Mouse (Mus musculus) midbrain, embryonic 15.5 days (tissue): Measurements from ENCODE around the gene Nedd9. TPM values are rescaled to one million over a fixed set of nuclear protein-coding genes. Genes with fewer than 3 reads are reported as not detected.
A peak's percentile ranks its signal among the peaks of the same experiment; 100 is the strongest.

ENCODE experiments used
- ATAC-seq: fragments of 200-750 bp; cut with Nextera tagmentation; replicated peaks from 2 replicates; pipeline ENCODE4 v1.8.0; 2017; ENCODE audit warnings: moderate TSS enrichment
- H3K27ac ChIP-seq: fragments of 300-500 bp; sonication (generic); 2 replicates; pipeline ENCODE4 v1.5.1; 2015; ENCODE audit warnings: mild to moderate bottlenecking, inconsistent platforms
- H3K27me3 ChIP-seq: fragments of 300-500 bp; sonication (generic); replicated peaks from 2 replicates; pipeline ENCODE4 v1.6.1; 2015; ENCODE audit warnings: inconsistent platforms
- H3K36me3 ChIP-seq: fragments of 300-500 bp; sonication (generic); replicated peaks from 2 replicates; pipeline ENCODE4 v1.6.1; 2015; ENCODE audit warnings: inconsistent platforms
- H3K4me1 ChIP-seq: fragments of 300-500 bp; sonication (generic); 2 replicates; pipeline ENCODE4 v1.6.1; 2015; ENCODE audit warnings: inconsistent platforms
- H3K4me2 ChIP-seq: fragments of 300-500 bp; sonication (generic); 2 replicates; pipeline ENCODE4 v1.6.1; 2015; ENCODE audit warnings: inconsistent platforms, mild to moderate bottlenecking, moderate library complexity
- H3K4me3 ChIP-seq: fragments of 300-500 bp; sonication (generic); 2 replicates; pipeline ENCODE4 v1.5.1; 2015; ENCODE audit warnings: mild to moderate bottlenecking, inconsistent platforms
- H3K9ac ChIP-seq: fragments of 300-500 bp; sonication (generic); 2 replicates; pipeline ENCODE4 v1.6.1; 2015; ENCODE audit warnings: mild to moderate bottlenecking, inconsistent platforms
- H3K9me3 ChIP-seq: fragments of 300-500 bp; sonication (generic); 2 replicates; pipeline ENCODE4 v1.6.1; 2016; ENCODE audit warnings: inconsistent platforms
- WGBS: fragments of 180-500 bp; shearing (Covaris S2); methylation state at CpG from one replicate; pipeline ENCODE4 v1.1.7; 2015; ENCODE audit warnings: mixed read lengths; 5-methylcytosine and 5-hydroxymethylcytosine counted together
- polyA plus RNA-seq: library from polyadenylated mRNA; unstranded; fragments of >200 nt; fragmentation: Nextera tagmentation; extraction: Ambion mirVana; gene quantifications from 2 replicates; pipeline ENCODE4 v1.2.1, GENCODE M21; 2015

Gene Nedd9
- polyA plus RNA-seq, 1 experiment from 2014 or later = 13.3 TPM

DNA sequence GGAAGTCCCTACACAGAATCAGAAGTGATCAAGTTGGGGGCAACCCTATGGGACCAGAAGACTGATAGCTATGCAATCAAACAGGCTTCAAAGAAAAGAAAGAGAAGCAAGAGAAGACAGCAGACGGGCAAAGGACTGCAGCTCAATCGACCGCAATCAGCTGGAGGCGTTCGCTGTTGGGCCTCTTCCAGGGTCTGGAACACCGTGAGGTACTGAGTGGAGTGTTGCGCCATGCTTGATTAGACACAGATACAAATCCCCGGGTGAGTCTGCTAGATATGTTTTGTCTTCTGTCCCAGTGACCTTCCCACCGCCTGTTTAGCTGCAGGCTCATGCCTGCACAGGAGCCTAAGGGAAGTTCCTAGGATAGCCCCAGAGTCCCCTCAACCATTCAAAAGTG lies 145.7 kb downstream of the Nedd9 start:
- Histone ChIP-seq H3K4me3 (no peak overlapping the region), H3K4me2 (no peak overlapping the region), H3K36me3 (no peaks in the 10 kb centered on the region), H3K9ac (no peak overlapping the region), H3K27ac (no peak overlapping the region), H3K4me1 (0 out of 2 replicates have a peak, but pooled peaks cover 6% of the 10 kb centered on the region), H3K9me3 (no peaks in the 10 kb centered on the region), H3K27me3 (no peaks in the 10 kb centered on the region)
- WGBS = 58% methylated on average over 9 of the region's 9 CpGs
- ATAC-seq = no peak

DNA sequence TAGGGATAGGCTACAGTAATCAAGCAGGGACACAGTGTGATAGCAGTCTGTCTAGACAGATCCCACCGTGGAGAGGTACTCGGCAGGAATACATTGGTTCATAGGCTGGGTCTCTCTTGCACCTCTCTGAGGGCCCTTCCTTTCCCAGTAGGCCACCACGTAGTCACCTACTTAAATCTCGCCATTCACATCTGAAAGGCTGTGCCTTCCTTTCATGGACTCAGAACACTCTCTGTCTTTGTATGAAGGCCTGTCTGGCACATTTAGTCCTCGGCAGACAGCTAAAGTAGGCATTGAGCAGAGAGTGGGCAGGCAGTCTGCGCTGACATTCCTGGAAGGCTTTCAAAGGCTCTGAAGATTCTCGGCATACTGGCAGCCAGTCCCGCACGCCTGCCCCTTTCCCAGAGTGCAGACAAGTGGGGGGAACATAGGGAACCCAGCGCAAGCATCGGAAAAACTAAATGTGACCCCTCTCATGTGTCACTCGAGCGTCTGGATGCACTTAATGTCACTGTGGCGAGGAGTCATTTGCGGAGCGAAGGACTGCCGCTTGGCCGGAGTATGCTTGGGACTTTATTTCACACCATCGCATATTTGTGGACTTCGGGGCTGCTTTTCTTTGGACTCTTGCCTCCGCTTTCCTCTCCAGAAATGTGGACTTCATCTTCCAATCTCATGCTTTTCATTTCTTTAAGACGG lies 147.4 kb downstream of the Nedd9 start:
- no peaks in the 10 kb centered on the region for H3K9me3 ChIP-seq
- no peak overlapping the region for H3K4me3 ChIP-seq
- ATAC-seq = peak; percentile 83
- no peaks in the 10 kb centered on the region for H3K36me3 ChIP-seq
- H3K4me2 ChIP-seq = no peak overlapping the region; the same call in 1 of the 2 replicates
- H3K4me1 ChIP-seq = no peaks in the 10 kb centered on the region
- H3K27ac ChIP-seq = peak overlapping the region; percentile 46
- no peaks in the 10 kb centered on the region for H3K27me3 ChIP-seq
- WGBS = 62% methylated on average over 22 of the region's 22 CpGs
- H3K9ac ChIP-seq = no peak overlapping the region

DNA sequence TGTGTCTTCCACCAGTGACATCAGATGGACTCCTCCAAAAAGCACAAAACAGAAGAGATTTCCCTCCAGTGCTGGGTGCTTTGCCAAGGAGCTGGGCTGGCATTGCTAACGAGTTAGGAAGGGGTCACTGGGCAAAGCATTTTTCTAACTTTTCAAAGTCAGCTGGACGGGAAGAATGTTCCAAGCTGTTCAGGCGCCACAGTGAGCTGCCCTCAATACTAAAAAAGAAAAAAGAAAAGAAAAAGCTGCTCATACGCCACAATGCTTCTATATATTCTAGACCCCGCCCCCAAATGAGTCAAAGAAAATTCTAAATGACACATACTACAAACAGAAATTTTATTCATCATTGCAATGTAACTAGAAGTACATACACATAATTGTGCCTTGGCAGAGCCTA lies 148.0 kb downstream of the Nedd9 start:
- Histone ChIP-seq H3K4me3 (no peak overlapping the region), H3K27ac (peak overlapping the region; percentile 46), H3K4me2 (no peak overlapping the region; the same call in 1 of the 2 replicates), H3K36me3 (no peaks in the 10 kb centered on the region), H3K4me1 (no peaks in the 10 kb centered on the region), H3K27me3 (no peaks in the 10 kb centered on the region), H3K9me3 (no peaks in the 10 kb centered on the region), H3K9ac (no peak overlapping the region)
- 68% methylated on average over 5 of the region's 5 CpGs for WGBS
- no peak; the same call in 1 of the 2 replicates for ATAC-seq

DNA sequence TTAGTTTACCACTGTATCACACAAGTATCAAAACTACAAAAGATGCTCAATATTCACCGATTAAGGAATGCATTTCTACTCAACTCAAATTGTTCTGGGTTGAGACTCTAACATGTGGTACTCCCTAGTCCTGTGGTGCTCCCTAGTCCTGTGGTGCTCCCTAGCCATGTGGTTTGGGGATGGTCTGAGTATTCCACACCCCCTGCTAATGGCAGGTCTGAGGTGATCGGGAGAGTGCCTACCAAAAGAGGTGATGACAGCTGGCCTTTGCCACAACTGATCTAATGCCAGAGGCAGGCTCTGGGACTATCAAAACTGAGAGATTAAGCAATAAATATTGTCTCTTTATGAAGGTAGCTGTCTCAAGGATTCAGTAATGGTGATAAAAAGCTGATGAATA lies 149.8 kb downstream of the Nedd9 start:
- Histone ChIP-seq H3K9me3 (no peaks in the 10 kb centered on the region), H3K27me3 (no peaks in the 10 kb centered on the region), H3K4me1 (no peaks in the 10 kb centered on the region), H3K4me3 (no peak overlapping the region), H3K4me2 (no peak overlapping the region), H3K36me3 (no peaks in the 10 kb centered on the region), H3K27ac (no peak overlapping the region), H3K9ac (no peak overlapping the region)
- WGBS = 97% methylated on average over 2 of the region's 2 CpGs
- ATAC-seq = no peak

DNA sequence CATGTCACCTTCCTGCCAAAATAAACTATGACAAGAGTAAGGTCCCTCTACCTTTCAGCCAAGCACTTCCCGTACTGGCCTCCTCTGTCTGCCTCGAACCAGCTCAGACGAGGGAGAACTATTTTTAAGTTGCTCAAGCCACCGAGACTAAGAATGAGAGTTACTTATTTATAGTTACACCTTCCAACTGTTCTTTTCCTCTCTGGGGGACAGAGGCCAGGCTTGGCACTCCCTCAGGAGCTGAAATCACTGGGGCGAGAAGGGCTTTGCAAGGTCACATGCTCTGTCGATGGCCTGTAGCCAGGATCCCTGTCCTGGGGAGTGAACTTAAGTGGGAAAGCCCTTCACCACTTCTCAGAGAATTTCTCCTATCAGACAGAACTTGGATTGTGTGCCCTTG lies 150.9 kb downstream of the Nedd9 start:
- Histone ChIP-seq H3K4me1 (no peaks in the 10 kb centered on the region), H3K9ac (no peak overlapping the region), H3K9me3 (no peaks in the 10 kb centered on the region), H3K27ac (no peak overlapping the region), H3K4me2 (no peak overlapping the region), H3K4me3 (no peak overlapping the region), H3K36me3 (no peaks in the 10 kb centered on the region), H3K27me3 (no peaks in the 10 kb centered on the region)
- ATAC-seq = no peak
- 49% methylated on average over 6 of the region's 6 CpGs for WGBS

DNA sequence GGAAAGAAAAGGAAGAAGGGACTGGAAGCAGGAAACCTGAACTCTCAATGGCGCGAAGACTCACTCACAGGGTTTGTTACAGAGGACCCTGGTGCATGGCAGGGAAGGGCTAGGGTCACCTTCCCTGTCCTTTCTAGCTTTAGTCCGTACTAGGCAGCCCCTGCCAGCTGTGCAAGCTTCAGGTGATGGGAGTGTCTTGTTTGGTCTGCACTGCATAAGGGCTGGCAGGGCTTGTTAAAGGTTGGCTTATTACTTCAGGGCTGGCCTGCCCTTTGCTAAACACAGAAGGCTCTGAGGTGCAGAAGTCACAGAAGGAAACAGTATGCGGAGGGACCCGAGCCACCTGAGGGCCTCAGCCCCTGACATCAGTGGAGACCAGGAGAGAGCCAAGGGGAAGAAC lies 151.4 kb downstream of the Nedd9 start:
- Histone ChIP-seq H3K36me3 (no peaks in the 10 kb centered on the region), H3K27me3 (no peaks in the 10 kb centered on the region), H3K9me3 (no peaks in the 10 kb centered on the region), H3K27ac (no peak overlapping the region), H3K4me2 (no peak overlapping the region), H3K9ac (no peak overlapping the region), H3K4me3 (no peak overlapping the region), H3K4me1 (no peaks in the 10 kb centered on the region)
- ATAC-seq = no peak
- WGBS = 89% methylated on average over 5 of the region's 5 CpGs

DNA sequence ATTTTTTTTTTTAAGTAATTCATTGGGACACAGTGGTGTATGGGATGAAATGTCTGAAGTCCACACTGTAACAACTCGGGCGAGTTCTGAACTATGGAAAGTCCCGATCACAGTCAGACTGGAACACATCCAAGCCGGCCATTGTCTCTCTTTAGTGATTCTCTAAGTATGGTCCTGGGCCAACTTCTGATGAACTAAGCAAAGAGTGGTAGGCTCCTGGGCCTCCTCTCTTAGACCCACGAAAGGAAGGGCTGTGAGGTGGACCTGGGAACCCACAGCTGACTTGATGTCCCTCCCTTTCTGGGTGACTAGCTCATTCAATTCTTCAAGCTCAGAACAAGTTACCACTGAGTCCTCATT lies 152.5 kb downstream of the Nedd9 start:
- H3K4me3 ChIP-seq = no peak overlapping the region
- no peaks in the 10 kb centered on the region for H3K27me3 ChIP-seq
- no peak overlapping the region for H3K27ac ChIP-seq
- no peaks in the 10 kb centered on the region for H3K36me3 ChIP-seq
- no peak overlapping the region for H3K9ac ChIP-seq
- 73% methylated on average over 5 of the region's 5 CpGs for WGBS
- H3K9me3 ChIP-seq = no peaks in the 10 kb centered on the region
- H3K4me1 ChIP-seq = no peaks in the 10 kb centered on the region
- no peak overlapping the region for H3K4me2 ChIP-seq
- ATAC-seq = no peak

DNA sequence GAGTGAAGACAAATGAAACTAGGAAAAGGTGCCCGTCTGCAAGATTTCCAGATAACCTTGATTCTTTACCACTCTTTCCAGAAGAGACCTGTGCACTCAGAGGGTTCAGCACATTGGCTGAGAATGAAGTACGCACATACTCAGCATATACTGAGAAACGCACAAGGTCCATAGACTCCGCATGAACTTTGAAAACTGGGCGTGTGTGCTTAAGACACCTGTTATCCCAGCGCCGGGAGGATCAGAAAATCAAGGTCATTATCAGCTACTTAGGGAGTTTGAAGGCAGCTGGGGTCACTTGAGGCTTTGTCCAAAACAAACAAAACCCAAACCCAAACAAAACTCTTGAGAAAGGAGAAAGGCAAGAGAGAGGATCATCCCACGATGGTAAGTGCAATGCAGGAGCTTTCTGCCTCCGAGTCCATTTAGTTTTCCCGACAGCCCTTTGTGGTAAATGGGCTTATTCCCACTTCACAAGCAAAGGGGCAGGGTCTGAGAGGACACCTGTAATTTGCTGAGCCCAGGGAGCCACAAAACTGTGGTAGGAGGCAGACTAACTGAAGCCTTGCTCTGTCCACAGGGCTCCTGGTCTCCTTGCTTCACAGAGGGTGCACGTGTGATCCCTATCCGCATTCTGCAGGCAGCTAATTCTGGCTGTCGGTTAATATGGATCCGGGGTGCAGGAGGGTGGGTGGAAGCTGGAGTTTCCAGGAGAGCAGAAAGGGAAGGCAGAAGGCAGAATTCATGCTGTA lies 153.1 kb downstream of the Nedd9 start:
- no peak for ATAC-seq
- H3K27me3 ChIP-seq = no peaks in the 10 kb centered on the region
- 77% methylated on average over 14 of the region's 14 CpGs for WGBS
- no peak overlapping the region for H3K4me3 ChIP-seq
- H3K9ac ChIP-seq = no peak overlapping the region
- no peaks in the 10 kb centered on the region for H3K36me3 ChIP-seq
- H3K4me1 ChIP-seq = no peaks in the 10 kb centered on the region
- no peak overlapping the region for H3K4me2 ChIP-seq
- no peaks in the 10 kb centered on the region for H3K9me3 ChIP-seq
- H3K27ac ChIP-seq = no peak overlapping the region

DNA sequence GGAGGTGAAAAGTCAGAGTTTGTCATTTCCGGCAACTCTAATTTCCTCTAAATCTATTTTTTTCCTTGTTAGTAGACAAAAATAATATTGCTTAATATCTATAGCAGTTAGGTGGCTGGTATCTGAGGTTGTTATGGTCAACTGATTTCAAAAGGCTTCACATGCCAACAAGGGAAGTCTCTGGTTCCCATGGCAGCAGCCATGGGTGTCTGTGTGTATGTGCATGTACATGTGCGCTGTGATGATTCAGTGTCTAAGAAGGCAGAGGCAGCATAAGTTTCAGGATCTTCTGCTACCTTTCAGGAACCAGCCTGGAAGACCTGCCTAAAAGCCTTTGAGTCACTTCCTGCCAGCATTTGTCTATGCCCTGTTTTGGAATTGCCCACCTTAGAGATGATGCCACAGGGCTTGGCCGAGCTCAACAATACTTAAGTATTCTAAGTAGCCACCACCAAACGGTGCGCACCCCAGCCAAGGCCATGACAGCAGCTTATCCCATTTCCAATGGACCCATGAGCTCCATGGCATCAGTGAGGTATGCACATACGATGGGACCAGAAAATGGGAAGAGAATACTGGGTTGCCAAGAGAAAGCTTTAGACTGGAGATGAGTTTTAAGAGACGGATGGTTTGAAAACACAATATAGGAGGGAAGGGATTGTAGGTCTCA lies 155.4 kb downstream of the Nedd9 start:
- H3K36me3 ChIP-seq = no peaks in the 10 kb centered on the region
- no peaks in the 10 kb centered on the region for H3K4me1 ChIP-seq
- H3K9me3 ChIP-seq = no peaks in the 10 kb centered on the region
- H3K4me2 ChIP-seq = no peak overlapping the region
- 86% methylated on average over 7 of the region's 7 CpGs for WGBS
- H3K27ac ChIP-seq = no peak overlapping the region
- no peak overlapping the region for H3K9ac ChIP-seq
- H3K27me3 ChIP-seq = no peaks in the 10 kb centered on the region
- no peak for ATAC-seq
- no peak overlapping the region for H3K4me3 ChIP-seq

DNA sequence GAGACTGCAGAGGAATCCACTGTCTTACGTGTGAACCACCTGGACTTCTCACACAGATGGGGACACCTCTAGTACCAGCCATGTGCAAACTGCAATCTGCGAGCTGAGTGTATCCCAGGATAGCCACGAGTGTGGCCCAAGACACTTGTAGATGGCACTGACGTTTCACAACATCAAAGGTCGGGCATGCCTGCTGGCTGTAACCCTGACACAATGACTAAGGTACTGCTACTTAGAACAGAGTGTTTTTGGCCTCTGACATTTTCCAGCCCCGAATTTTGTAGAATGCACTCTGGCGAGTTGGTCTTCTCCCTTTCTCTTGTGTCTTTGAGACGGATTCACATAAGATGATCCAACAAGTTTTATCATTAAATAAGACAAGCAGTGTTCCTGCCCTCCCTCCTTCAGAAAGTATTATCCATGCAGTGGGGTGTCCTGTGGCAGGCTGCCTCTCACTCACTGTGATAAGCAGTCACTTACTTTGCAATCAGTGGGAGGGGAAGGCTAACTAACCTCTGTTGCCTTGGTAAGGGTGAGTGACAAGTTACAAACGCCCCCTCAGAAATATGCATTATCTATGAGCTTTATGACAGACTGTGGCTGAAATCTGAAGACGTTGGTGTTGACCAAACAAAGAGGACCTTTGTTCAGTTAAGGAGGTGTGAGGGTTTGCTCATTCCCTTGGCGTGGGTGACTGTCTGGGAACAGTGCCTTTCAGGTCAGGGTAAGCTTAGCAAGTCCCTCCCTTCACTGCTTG lies 156.4 kb downstream of the Nedd9 start:
- Histone ChIP-seq H3K9me3 (no peaks in the 10 kb centered on the region), H3K36me3 (no peaks in the 10 kb centered on the region), H3K4me1 (no peaks in the 10 kb centered on the region), H3K4me3 (no peak overlapping the region), H3K9ac (no peak overlapping the region), H3K4me2 (no peak overlapping the region), H3K27ac (no peak overlapping the region), H3K27me3 (no peaks in the 10 kb centered on the region)
- 77% methylated on average over 11 of the region's 11 CpGs for WGBS
- ATAC-seq = no peak

DNA sequence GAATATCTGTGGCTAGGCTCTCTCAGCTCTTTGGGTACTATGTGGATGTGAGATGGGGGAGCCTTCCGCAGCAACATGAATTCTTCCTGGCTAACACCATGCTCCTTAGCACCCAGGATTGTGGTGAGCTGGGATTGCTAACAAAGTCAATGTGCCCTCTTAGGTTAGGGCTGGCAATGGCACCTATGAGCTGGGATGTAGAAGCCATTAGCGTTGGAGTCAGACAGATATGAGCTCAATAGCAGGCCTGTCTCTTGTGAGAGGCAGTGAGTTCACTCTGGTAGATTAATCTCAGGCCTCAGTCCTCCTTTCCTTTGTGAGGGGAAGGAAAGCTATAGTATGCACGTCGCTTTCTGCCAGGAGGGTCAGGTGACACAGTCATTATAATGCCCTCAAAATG lies 157.1 kb downstream of the Nedd9 start:
- Histone ChIP-seq H3K4me1 (no peaks in the 10 kb centered on the region), H3K4me2 (no peak overlapping the region), H3K9me3 (no peaks in the 10 kb centered on the region), H3K27me3 (no peaks in the 10 kb centered on the region), H3K27ac (no peak overlapping the region), H3K4me3 (no peak overlapping the region), H3K36me3 (no peaks in the 10 kb centered on the region), H3K9ac (no peak overlapping the region)
- ATAC-seq = no peak
- WGBS = 91% methylated on average over 4 of the region's 4 CpGs

DNA sequence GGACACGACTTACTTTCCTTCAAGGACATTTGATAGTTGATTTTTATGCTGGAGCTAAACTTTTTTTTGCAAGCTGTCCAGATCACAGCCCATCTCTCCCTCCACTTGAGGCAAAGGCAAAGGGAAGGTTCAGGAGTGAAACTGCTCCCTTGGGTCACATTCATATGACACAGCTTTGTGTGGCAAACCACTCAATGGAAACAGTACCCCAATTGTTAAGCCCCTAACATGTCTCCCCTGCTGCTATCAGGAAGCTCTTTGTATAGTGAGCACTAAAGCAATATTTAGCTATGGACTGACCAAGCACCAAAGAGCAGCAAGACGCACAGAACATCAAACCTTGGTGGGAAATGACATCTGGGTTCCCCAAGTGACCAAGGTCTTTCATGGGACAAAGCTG lies 158.7 kb downstream of the Nedd9 start:
- no peak for ATAC-seq
- Histone ChIP-seq H3K4me2 (no peak overlapping the region), H3K9ac (no peak overlapping the region), H3K4me1 (no peaks in the 10 kb centered on the region), H3K4me3 (no peak overlapping the region), H3K9me3 (no peaks in the 10 kb centered on the region), H3K36me3 (no peaks in the 10 kb centered on the region), H3K27me3 (no peaks in the 10 kb centered on the region), H3K27ac (no peak overlapping the region)
- WGBS = 60% methylated on average over 2 of the region's 2 CpGs
